Mouse (Mus musculus) neural tube, embryonic 15.5 days (tissue): ENCODE data around the gene Dusp28. TPM values are rescaled to one million over a fixed set of nuclear protein-coding genes. Genes with fewer than 3 reads are reported as not detected.

Experiments
- ATAC-seq: fragments of 200-750 bp; cut with Nextera tagmentation; 2 replicates; pipeline ENCODE4 v1.8.0; 2017; ENCODE audit warnings: mild to moderate bottlenecking, moderate TSS enrichment, moderate library complexity; ENCODE audit not compliant: low FRiP score
- H3K27ac ChIP-seq: fragments of 300-500 bp; sonication (generic); replicated peaks from 2 replicates; pipeline ENCODE4 v1.5.1; 2015; ENCODE audit warnings: mild to moderate bottlenecking, inconsistent platforms
- H3K27me3 ChIP-seq: fragments of 300-500 bp; sonication (generic); replicated peaks from 2 replicates; pipeline ENCODE4 v1.6.1; 2015; ENCODE audit warnings: inconsistent platforms
- H3K36me3 ChIP-seq: fragments of 300-500 bp; sonication (generic); 2 replicates; pipeline ENCODE4 v1.6.1; 2015; ENCODE audit warnings: inconsistent platforms
- H3K4me1 ChIP-seq: fragments of 300-500 bp; sonication (generic); 2 replicates; pipeline ENCODE4 v1.6.1; 2015; ENCODE audit warnings: inconsistent platforms
- H3K4me2 ChIP-seq: fragments of 300-500 bp; sonication (generic); 2 replicates; pipeline ENCODE4 v1.6.1; 2015; ENCODE audit warnings: inconsistent platforms, mild to moderate bottlenecking, moderate library complexity
- H3K4me3 ChIP-seq: fragments of 300-500 bp; sonication (generic); replicated peaks from 2 replicates; pipeline ENCODE4 v1.5.1; 2015; ENCODE audit warnings: mild to moderate bottlenecking, inconsistent platforms
- H3K9ac ChIP-seq: fragments of 300-500 bp; sonication (generic); replicated peaks from 2 replicates; pipeline ENCODE4 v1.6.1; 2015; ENCODE audit warnings: mild to moderate bottlenecking, inconsistent platforms
- H3K9me3 ChIP-seq: fragments of 300-500 bp; sonication (generic); replicated peaks from 2 replicates; pipeline ENCODE4 v1.6.1; 2016; ENCODE audit warnings: inconsistent platforms
- WGBS: fragments of 180-500 bp; shearing (Covaris S2); methylation state at CpG from one replicate; pipeline ENCODE4 v1.1.7; 2015; ENCODE audit warnings: mixed read lengths; 5-methylcytosine and 5-hydroxymethylcytosine counted together
- polyA plus RNA-seq: library from polyadenylated mRNA; unstranded; fragments of >200 nt; fragmentation: Nextera tagmentation; extraction: Ambion mirVana; gene quantifications from 2 replicates; pipeline ENCODE4 v1.2.1, GENCODE M21; 2015

Gene Dusp28
- polyA plus RNA-seq, 1 experiment from 2014 or later = 17.2 TPM

- no peaks in the 10 kb centered on the region for H3K4me1 ChIP-seq
- peaks cover 48% of the 10 kb centered on the region for H3K36me3 ChIP-seq
- H3K9ac ChIP-seq = no peak overlapping the region
- WGBS = 84% methylated on average over 4 of the region's 4 CpGs
- H3K4me3 ChIP-seq = no peak overlapping the region
- H3K27me3 ChIP-seq = no peaks in the 10 kb centered on the region
- no peak overlapping the region for H3K27ac ChIP-seq
- no peaks in the 10 kb centered on the region for H3K9me3 ChIP-seq
- no peak overlapping the region for H3K4me2 ChIP-seq
- no peak for ATAC-seq
Measured at GRCm38 (mm10) chr1:92921496-92921895, 14.7 kb downstream of the Dusp28 start.

GRCm38 (mm10) chr1:92930171-92930706, 23.5 kb downstream of the Dusp28 start:
- Histone ChIP-seq H3K4me3 (no peak overlapping the region), H3K27ac (no peak overlapping the region), H3K4me2 (no peak overlapping the region), H3K27me3 (peaks cover 6% of the 10 kb centered on the region; the same call in 1 of the 2 replicates), H3K9ac (no peak overlapping the region), H3K36me3 (no peaks in the 10 kb centered on the region), H3K9me3 (no peaks in the 10 kb centered on the region), H3K4me1 (peaks cover 11% of the 10 kb centered on the region)
- 29% methylated on average over 1 of the region's 1 CpGs for WGBS
- no peak for ATAC-seq

- H3K36me3 ChIP-seq = peaks cover 11% of the 10 kb centered on the region
- peaks cover 33% of the 10 kb centered on the region for H3K4me1 ChIP-seq
- no peaks in the 10 kb centered on the region for H3K9me3 ChIP-seq
- ATAC-seq = no peak
- H3K27me3 ChIP-seq = peaks cover 6% of the 10 kb centered on the region; the same call in 1 of the 2 replicates
- peak overlapping the region; percentile 90 for H3K4me2 ChIP-seq
- peak overlapping the region; percentile 99 for H3K27ac ChIP-seq
- 78% methylated on average over 4 of the region's 4 CpGs for WGBS
- peak overlapping the region; percentile 67 for H3K4me3 ChIP-seq
- H3K9ac ChIP-seq = peak overlapping the region; percentile 65
Measured at GRCm38 (mm10) chr1:92933611-92934010, 26.8 kb downstream of the Dusp28 start.

- peaks cover 18% of the 10 kb centered on the region for H3K36me3 ChIP-seq
- H3K4me3 ChIP-seq = peak within 1 kb of the TSS; percentile 67
- H3K4me1 ChIP-seq = peaks cover 33% of the 10 kb centered on the region
- under 1% methylated on average over 45 of the region's 45 CpGs for WGBS
- ATAC-seq = peak; percentile 100
- peak within 1 kb of the TSS; percentile 99 for H3K27ac ChIP-seq
- peak within 1 kb of the TSS; percentile 65 for H3K9ac ChIP-seq
- no peaks in the 10 kb centered on the region for H3K9me3 ChIP-seq
- H3K27me3 ChIP-seq = peaks cover 5% of the 10 kb centered on the region; the same call in 1 of the 2 replicates
- peak within 1 kb of the TSS; percentile 90 for H3K4me2 ChIP-seq
Measured at GRCm38 (mm10) chr1:92934182-92934827, 27.5 kb downstream of the Dusp28 start, which contains the start of gene Capn10. Capn10 (plus strand) TSS chr1:92934376.

- Histone ChIP-seq H3K27me3 (peaks cover 2% of the 10 kb centered on the region; the same call in 1 of the 2 replicates), H3K4me2 (peak overlapping the region; percentile 90), H3K27ac (peak overlapping the region; percentile 99), H3K9me3 (no peaks in the 10 kb centered on the region), H3K4me3 (peak overlapping the region; percentile 67), H3K4me1 (peaks cover 33% of the 10 kb centered on the region), H3K36me3 (peaks cover 28% of the 10 kb centered on the region), H3K9ac (peak overlapping the region; percentile 65)
- ATAC-seq = no peak
- WGBS = 18% methylated on average over 10 of the region's 10 CpGs
Measured at GRCm38 (mm10) chr1:92935054-92935962, 28.5 kb downstream of the Dusp28 start.

- no peaks in the 10 kb centered on the region for H3K27me3 ChIP-seq
- H3K9ac ChIP-seq = peak overlapping the region; percentile 65
- H3K4me1 ChIP-seq = peaks cover 33% of the 10 kb centered on the region
- H3K27ac ChIP-seq = no peak overlapping the region
- H3K9me3 ChIP-seq = no peaks in the 10 kb centered on the region
- no peak for ATAC-seq
- peaks cover 34% of the 10 kb centered on the region for H3K36me3 ChIP-seq
- 57% methylated on average over 2 of the region's 2 CpGs for WGBS
- H3K4me2 ChIP-seq = peak overlapping the region; percentile 90
- H3K4me3 ChIP-seq = peak overlapping the region; percentile 67
Measured at GRCm38 (mm10) chr1:92935977-92936376, 29.2 kb downstream of the Dusp28 start.

- H3K9me3 ChIP-seq = no peaks in the 10 kb centered on the region
- peak overlapping the region; percentile 90 for H3K4me2 ChIP-seq
- H3K27me3 ChIP-seq = no peaks in the 10 kb centered on the region
- H3K9ac ChIP-seq = 0 out of 2 replicates have a peak overlapping the region, but pooled peaks have one; percentile 9
- no peak for ATAC-seq
- H3K4me1 ChIP-seq = peaks cover 33% of the 10 kb centered on the region
- peaks cover 36% of the 10 kb centered on the region for H3K36me3 ChIP-seq
- H3K27ac ChIP-seq = no peak overlapping the region
- peak overlapping the region; percentile 67 for H3K4me3 ChIP-seq
- 47% methylated on average over 3 of the region's 3 CpGs for WGBS
Measured at GRCm38 (mm10) chr1:92936467-92936866, 29.7 kb downstream of the Dusp28 start.

GRCm38 (mm10) chr1:92937797-92938196, 31.0 kb downstream of the Dusp28 start:
- no peak overlapping the region for H3K4me3 ChIP-seq
- WGBS = 95% methylated on average over 3 of the region's 3 CpGs
- no peaks in the 10 kb centered on the region for H3K9me3 ChIP-seq
- peaks cover 49% of the 10 kb centered on the region for H3K36me3 ChIP-seq
- no peak overlapping the region for H3K27ac ChIP-seq
- ATAC-seq = no peak
- H3K9ac ChIP-seq = no peak overlapping the region
- no peaks in the 10 kb centered on the region for H3K27me3 ChIP-seq
- H3K4me2 ChIP-seq = no peak overlapping the region
- peaks cover 33% of the 10 kb centered on the region for H3K4me1 ChIP-seq

GRCm38 (mm10) chr1:92939746-92940145, 33.0 kb downstream of the Dusp28 start:
- Histone ChIP-seq H3K27ac (no peak overlapping the region), H3K27me3 (no peaks in the 10 kb centered on the region), H3K4me3 (no peak overlapping the region), H3K4me1 (peaks cover 23% of the 10 kb centered on the region), H3K9ac (no peak overlapping the region), H3K4me2 (no peak overlapping the region), H3K36me3 (peaks cover 69% of the 10 kb centered on the region), H3K9me3 (no peaks in the 10 kb centered on the region)
- no peak for ATAC-seq
- 98% methylated on average over 4 of the region's 4 CpGs for WGBS

GRCm38 (mm10) chr1:92943219-92943989, 36.6 kb downstream of the Dusp28 start:
- Histone ChIP-seq H3K4me1 (no peaks in the 10 kb centered on the region), H3K4me2 (no peak overlapping the region), H3K27me3 (no peaks in the 10 kb centered on the region), H3K27ac (no peak overlapping the region), H3K36me3 (peaks cover 96% of the 10 kb centered on the region), H3K4me3 (no peak overlapping the region), H3K9me3 (no peaks in the 10 kb centered on the region), H3K9ac (no peak overlapping the region)
- ATAC-seq = no peak
- 96% methylated on average over 19 of the region's 19 CpGs for WGBS

- Histone ChIP-seq H3K9me3 (no peaks in the 10 kb centered on the region), H3K27me3 (no peaks in the 10 kb centered on the region), H3K9ac (no peak overlapping the region), H3K4me3 (no peak overlapping the region), H3K27ac (no peak overlapping the region), H3K4me2 (no peak overlapping the region), H3K4me1 (no peaks in the 10 kb centered on the region), H3K36me3 (peaks cover 69% of the 10 kb centered on the region)
- 97% methylated on average over 3 of the region's 3 CpGs for WGBS
- no peak for ATAC-seq
Measured at GRCm38 (mm10) chr1:92947966-92948365, 41.2 kb downstream of the Dusp28 start.
